Mouse (Mus musculus) MEL (cell line): ENCODE results near the gene Myo1h.

ENCODE experiments used
- CHD2 ChIP-seq: IDR thresholded peaks from 2 replicates; pipeline ENCODE4 v1.6.1; 2011; ENCODE audit warnings: low read length, improper control_type of control experiment
- CTCF ChIP-seq, 3 experiments: IDR thresholded peaks in 2 of 3; conservative IDR thresholded peaks in 1 of 3; 2 replicates each; pipeline ENCODE4 v1.5.1; 2011 to 2012; ENCODE audit warnings: low read length in 3 of 3, low read depth in 2 of 3, mild to moderate bottlenecking in 2 of 3, improper control_type of control experiment in 1 of 3, inconsistent platforms in 1 of 3, mixed read lengths in 1 of 3, moderate library complexity in 1 of 3; ENCODE audit not compliant: control insufficient read depth in 1 of 3, insufficient read depth in 1 of 3, poor library complexity in 1 of 3, severe bottlenecking in 1 of 3
- E2F4 ChIP-seq: IDR thresholded peaks from 2 replicates; pipeline ENCODE4 v1.6.1; 2011; ENCODE audit warnings: low read depth, low read length, improper control_type of control experiment, borderline replicate concordance
- ELF1 ChIP-seq: IDR thresholded peaks from 2 replicates; pipeline ENCODE4 v1.6.1; 2014; ENCODE audit warnings: low read depth, mild to moderate bottlenecking, inconsistent platforms, low read length, improper control_type of control experiment, moderate library complexity
- GATA1 ChIP-seq: IDR thresholded peaks from 2 replicates; pipeline ENCODE4 v1.6.1; 2011; ENCODE audit warnings: low read depth, low read length, improper control_type of control experiment
- HCFC1 ChIP-seq: IDR thresholded peaks from 2 replicates; pipeline ENCODE4 v1.6.1; 2012; ENCODE audit warnings: low read depth, mild to moderate bottlenecking, inconsistent platforms, low read length, improper control_type of control experiment, moderate library complexity
- MAFK ChIP-seq: IDR thresholded peaks from 2 replicates; pipeline ENCODE4 v1.6.1; 2011; ENCODE audit warnings: low read depth, mild to moderate bottlenecking, low read length, improper control_type of control experiment, borderline replicate concordance
- POLR2A ChIP-seq, 2 experiments: IDR thresholded peaks; 2 replicates each; pipeline ENCODE4 v1.6.1; 2011 to 2012; ENCODE audit warnings: low read length in 2 of 2, mild to moderate bottlenecking in 2 of 2, control low read depth in 1 of 2, improper control_type of control experiment in 1 of 2, low read depth in 1 of 2, moderate library complexity in 1 of 2; ENCODE audit not compliant: control insufficient read depth in 1 of 2, insufficient read depth in 1 of 2, poor library complexity in 1 of 2
- RCOR1 ChIP-seq: IDR thresholded peaks from 2 replicates; pipeline ENCODE4 v1.6.1; 2012; ENCODE audit warnings: low read depth, mild to moderate bottlenecking, inconsistent platforms, low read length, improper control_type of control experiment
- SIN3A ChIP-seq: IDR thresholded peaks from 2 replicates; pipeline ENCODE4 v1.6.1; 2012; ENCODE audit warnings: low read length, improper control_type of control experiment, inconsistent platforms
- ZNF384 ChIP-seq: IDR thresholded peaks from 2 replicates; pipeline ENCODE4 v1.6.1; 2012; ENCODE audit warnings: low read depth, mild to moderate bottlenecking, inconsistent platforms, low read length, improper control_type of control experiment

DNA sequence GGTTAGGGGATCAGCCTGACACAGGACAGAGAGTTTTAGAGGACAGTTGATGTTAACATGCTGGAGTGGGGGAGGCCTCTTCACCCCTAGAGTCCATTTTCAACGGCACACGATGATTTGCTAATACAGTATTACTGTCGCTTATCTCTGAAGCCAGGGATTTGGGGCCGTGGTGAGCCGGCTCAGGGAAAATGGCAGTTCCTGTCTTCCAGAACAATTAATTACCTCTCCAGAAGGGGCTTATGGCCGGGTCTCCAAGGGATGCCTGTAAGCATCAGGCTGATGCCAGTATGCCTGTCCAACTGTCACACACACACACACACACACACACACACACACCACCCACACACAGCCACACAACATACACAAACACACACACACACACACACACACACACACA is 6.6 kb upstream of the Myo1h start:
- TF ChIP-seq CTCF (IDR thresholded peaks at IDR 0.05 in 2 of 3, conservative IDR thresholded peaks at IDR 0.05 in 1 of 3; ENCODE audit: control insufficient read depth in 1 of 3, insufficient read depth in 1 of 3, low read depth in 2 of 3, low read length in 3 of 3, poor library complexity in 1 of 3, severe bottlenecking in 1 of 3) (no peak), SIN3A (no peak), MAFK (no peak), POLR2A (IDR thresholded peaks at IDR 0.05; ENCODE audit: control insufficient read depth in 1 of 2, insufficient read depth in 1 of 2, low read depth in 1 of 2, low read length in 2 of 2, poor library complexity in 1 of 2) (no peak), ELF1 (no peak), CHD2 (no peak), ZNF384 (no peak), GATA1 (no peak), E2F4 (no peak), RCOR1 (no peak), HCFC1 (no peak)
